Mouse (Mus musculus) embryo, embryonic 9.5 days (tissue): Measurements from ENCODE around the gene Defb25.

Source experiments
- DNase-seq: peaks from one replicate; pipeline ENCODE4 v3.0.0-alpha.2; 2017; ENCODE audit errors: extremely low spot score

The Defb25 gene

GRCm38 (mm10) chr2:152626774-152627591 is 4.1 kb upstream of the Defb25 start, which contains the start of gene Rem1:
Gene Rem1, plus strand, starts transcription at chr2:152626951.
- DNase-seq, result peak; percentile 51

GRCm38 (mm10) chr2:152625256-152625655 is 2.4 kb upstream of the Defb25 start:
- DNase-seq, result no peak

GRCm38 (mm10) chr2:152624566-152624965 is 1.7 kb upstream of the Defb25 start:
- no peak for DNase-seq

- DNase-seq, result no peak
Measured at GRCm38 (mm10) chr2:152622151-152622550, 702 bp downstream of the Defb25 start.

GRCm38 (mm10) chr2:152620367-152621134 is 2.3 kb downstream of the Defb25 start:
- DNase-seq, result no peak

GRCm38 (mm10) chr2:152617374-152617773 is 5.5 kb downstream of the Defb25 start:
- no peak for DNase-seq

- no peak for DNase-seq
Measured at GRCm38 (mm10) chr2:152616470-152616869, 6.4 kb downstream of the Defb25 start.

- peak; percentile 76 for DNase-seq
Measured at GRCm38 (mm10) chr2:152615563-152615962, 7.3 kb downstream of the Defb25 start.

GRCm38 (mm10) chr2:152612193-152612592 is 10.7 kb downstream of the Defb25 start:
- peak; percentile 56 for DNase-seq

- no peak for DNase-seq
Measured at GRCm38 (mm10) chr2:152608719-152609118, 14.1 kb downstream of the Defb25 start.

GRCm38 (mm10) chr2:152607746-152608145 is 15.1 kb downstream of the Defb25 start:
- DNase-seq, result no peak

- DNase-seq, result no peak
Measured at GRCm38 (mm10) chr2:152604057-152604456, 18.8 kb downstream of the Defb25 start, which contains the start of gene Defb36. Gene Defb36, plus strand, starts transcription at chr2:152604327.

- DNase-seq, result no peak
Measured at GRCm38 (mm10) chr2:152601275-152601960, 21.4 kb downstream of the Defb25 start.

GRCm38 (mm10) chr2:152600076-152600475 is 22.8 kb downstream of the Defb25 start:
- no peak for DNase-seq

- no peak for DNase-seq
Measured at GRCm38 (mm10) chr2:152599299-152599698, 23.6 kb downstream of the Defb25 start, which contains the start of gene Defb45. Gene Defb45, minus strand, starts transcription at chr2:152599399.

- no peak for DNase-seq
Measured at GRCm38 (mm10) chr2:152589021-152589420, 33.8 kb downstream of the Defb25 start.

- no peak for DNase-seq
Measured at GRCm38 (mm10) chr2:152588450-152588849, 34.4 kb downstream of the Defb25 start.

GRCm38 (mm10) chr2:152586926-152587560 is 35.8 kb downstream of the Defb25 start:
- peak; percentile 32 for DNase-seq

GRCm38 (mm10) chr2:152580612-152581011 is 42.2 kb downstream of the Defb25 start:
- no peak for DNase-seq

GRCm38 (mm10) chr2:152580107-152580506 is 42.7 kb downstream of the Defb25 start, which contains the start of gene Defb19:
Gene Defb19, minus strand, starts transcription at chr2:152580312.
- DNase-seq, result no peak

- no peak for DNase-seq
Measured at GRCm38 (mm10) chr2:152573484-152573883, 49.4 kb downstream of the Defb25 start.
